Mouse (Mus musculus) neutrophil, adult 83 days (primary cell): ENCODE data around the gene Ebf1. TPM values are rescaled to one million over a fixed set of nuclear protein-coding genes. Genes with fewer than 3 reads are reported as not detected.

Source experiments
- total RNA-seq, 2 experiments: library from RNA; stranded (reverse); gene quantifications; one replicate each; pipeline ENCODE4 v1.2.4; 2023

Gene Ebf1
- total RNA-seq, result 1 to 10 TPM; 2.9 to 3.6 TPM

GRCm38 (mm10) chr11:44616788-44617712 is at the start of gene Ebf1:
Gene Ebf1, plus strand, starts transcription at chr11:44617317.

Other genes with a start within 250 kb of the Ebf1 start
- not detected for gene Il12b, start 217.3 kb upstream of the Ebf1 start, total RNA-seq
- 10 to 100 TPM; 27.7 to 27.8 TPM for gene Ublcp1, start 146.8 kb upstream of the Ebf1 start, total RNA-seq
- 10 to 100 TPM; 58.7 to 59.9 TPM for gene Rnf145, start 98.4 kb upstream of the Ebf1 start, total RNA-seq